Mouse (Mus musculus): ENCODE measurements around the gene Dok4. TPM values are rescaled to one million over a fixed set of nuclear protein-coding genes. Genes with fewer than 3 reads are reported as not detected.
A peak's percentile ranks its signal among the peaks of the same experiment; 100 is the strongest.

Gene Dok4
- total RNA-seq (2021), result 10 to 100 TPM; 16.6 to 20.4 TPM

GRCm38 (mm10) chr8:94876197-94876730 is at the start of gene Dok4:
Dok4 (minus strand) TSS chr8:94876330.
- DNase-seq, result peak; percentile 92 to 95
- intact Hi-C loops (cut with DNase I), result no loop called here

GRCm38 (mm10) chr8:94923405-94923804 is 47.3 kb upstream of the Dok4 start, which contains the start of gene Adgrg5:
Adgrg5 (plus strand) TSS chr8:94923694.
- no peak for DNase-seq
- intact Hi-C loops (cut with DNase I), result no loop called here

GRCm38 (mm10) chr8:94922602-94923001 is 46.5 kb upstream of the Dok4 start:
- intact Hi-C loops (cut with DNase I), result no loop called here
- DNase-seq, result peak; percentile 24 to 28

GRCm38 (mm10) chr8:94922176-94922575 is 46.0 kb upstream of the Dok4 start:
- no peak for DNase-seq

GRCm38 (mm10) chr8:94919256-94919655 is 43.1 kb upstream of the Dok4 start:
- DNase-seq, result no peak
- intact Hi-C loops (cut with DNase I), result no loop called here

More at GRCm38 (mm10) chr8:94922176-94922575, 46.0 kb upstream of the Dok4 start:
- intact Hi-C loops (cut with DNase I), result no loop called here

- peak; percentile 71 to 80 for DNase-seq
- intact Hi-C loops (cut with DNase I), result no loop called here
These were observed 41.8 kb upstream of the Dok4 start, which contains the start of gene Ccdc102a for GRCm38 (mm10) chr8:94917851-94918495. Ccdc102a (minus strand) TSS chr8:94918098.

GRCm38 (mm10) chr8:94917352-94917751 is 41.2 kb upstream of the Dok4 start:
- intact Hi-C loops (cut with DNase I), result no loop called here
- peak; percentile 93 for DNase-seq

- intact Hi-C loops (cut with DNase I), result no loop called here
- DNase-seq, result no peak
These were observed 40.8 kb upstream of the Dok4 start for GRCm38 (mm10) chr8:94916960-94917324.

GRCm38 (mm10) chr8:94916311-94916959 is 40.3 kb upstream of the Dok4 start:
- intact Hi-C loops (cut with DNase I), result no loop called here
- no peak for DNase-seq

GRCm38 (mm10) chr8:94914701-94915101 is 38.6 kb upstream of the Dok4 start:
- DNase-seq, result no peak
- intact Hi-C loops (cut with DNase I), result no loop called here

GRCm38 (mm10) chr8:94914256-94914655 is 38.1 kb upstream of the Dok4 start:
- intact Hi-C loops (cut with DNase I), result no loop called here
- DNase-seq, result no peak

- intact Hi-C loops (cut with DNase I), result no loop called here
- peak; percentile 49 to 51 for DNase-seq
These were observed 37.0 kb upstream of the Dok4 start for GRCm38 (mm10) chr8:94913061-94913660.

GRCm38 (mm10) chr8:94908847-94909246 is 32.7 kb upstream of the Dok4 start:
- intact Hi-C loops (cut with DNase I), result loop anchor here (1.0 to 2.0 kb wide), 4 partner anchors 35 to 204 kb away; no protein-coding TSS in a partner anchor
- peak; percentile 84 to 86 for DNase-seq

- no peak for DNase-seq
- intact Hi-C loops (cut with DNase I), result loop anchor here (1.0 to 2.0 kb wide), 4 partner anchors 33 to 203 kb away; no protein-coding TSS in a partner anchor
These were observed 31.6 kb upstream of the Dok4 start for GRCm38 (mm10) chr8:94907591-94908300.

- peak; percentile 87 to 92 for DNase-seq
- intact Hi-C loops (cut with DNase I), result loop anchor here (1.0 kb wide), 1 partner anchor 29 kb away; no protein-coding TSS in a partner anchor
These were observed 28.5 kb upstream of the Dok4 start for GRCm38 (mm10) chr8:94904450-94905175.

- intact Hi-C loops (cut with DNase I), result no loop called here
- DNase-seq, result no peak
These were observed 27.6 kb upstream of the Dok4 start for GRCm38 (mm10) chr8:94903709-94904108.

- no peak for DNase-seq
- intact Hi-C loops (cut with DNase I), result no loop called here
These were observed 24.9 kb upstream of the Dok4 start for GRCm38 (mm10) chr8:94901031-94901430.

- peak in 1 of 2 experiments; percentile 42 for DNase-seq
- intact Hi-C loops (cut with DNase I), result no loop called here
These were observed 24.5 kb upstream of the Dok4 start for GRCm38 (mm10) chr8:94900617-94901016.

GRCm38 (mm10) chr8:94899262-94899661 is 23.1 kb upstream of the Dok4 start:
- no peak for DNase-seq
- intact Hi-C loops (cut with DNase I), result no loop called here

GRCm38 (mm10) chr8:94892917-94893316 is 16.8 kb upstream of the Dok4 start:
- intact Hi-C loops (cut with DNase I), result no loop called here
- no peak for DNase-seq
